Mouse (Mus musculus) adrenal gland, adult 8-10 months (tissue): ENCODE data around the gene Clcn3. TPM values are rescaled to one million over a fixed set of nuclear protein-coding genes. Genes with fewer than 3 reads are reported as not detected.

Experiments
- DNase-seq: peaks from one replicate; pipeline ENCODE4 v3.0.0; 2022
- total RNA-seq, 4 experiments: library from RNA; stranded (reverse); gene quantifications; 2 replicates each; pipeline ENCODE4 v1.2.4; 2022

Gene Clcn3
- total RNA-seq, 4 experiments from 2014 or later: 50.9 to 68.9 (median 60.7) TPM

DNA sequence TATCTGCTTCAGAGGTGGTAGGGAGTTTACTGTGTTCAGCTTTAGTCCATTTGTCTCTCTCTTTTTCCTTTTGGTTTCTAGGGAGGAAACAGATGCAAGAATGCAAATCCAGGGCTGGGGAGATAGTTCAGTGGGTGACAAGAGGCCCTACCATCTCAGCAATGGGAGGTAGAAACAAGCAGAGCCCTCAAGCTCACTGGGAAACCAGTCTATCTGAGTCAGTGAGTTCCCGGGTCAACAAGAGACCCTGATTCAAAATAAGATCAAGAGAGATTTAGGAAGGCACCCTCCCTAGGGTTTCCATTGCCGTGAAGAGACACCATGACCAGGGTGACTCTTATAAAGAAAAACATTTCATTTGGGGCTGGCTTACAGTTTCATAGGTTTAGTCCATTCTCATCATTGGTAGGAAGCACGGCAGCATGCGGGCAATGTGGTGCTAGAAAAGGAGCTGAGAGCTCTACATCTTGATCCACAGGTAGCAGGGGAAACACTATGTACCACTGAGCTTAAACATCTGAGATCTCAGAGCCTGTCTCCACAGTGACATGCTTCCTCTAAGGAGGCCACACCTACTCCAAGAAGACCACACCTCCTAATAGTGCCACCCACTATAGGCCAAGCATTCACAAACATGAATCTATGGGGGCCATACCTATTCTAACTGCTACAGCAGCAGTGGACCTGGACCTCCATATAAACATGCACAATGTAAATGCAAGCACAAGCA lies 114.7 kb downstream of the Clcn3 start:
- no peak for DNase-seq

DNA sequence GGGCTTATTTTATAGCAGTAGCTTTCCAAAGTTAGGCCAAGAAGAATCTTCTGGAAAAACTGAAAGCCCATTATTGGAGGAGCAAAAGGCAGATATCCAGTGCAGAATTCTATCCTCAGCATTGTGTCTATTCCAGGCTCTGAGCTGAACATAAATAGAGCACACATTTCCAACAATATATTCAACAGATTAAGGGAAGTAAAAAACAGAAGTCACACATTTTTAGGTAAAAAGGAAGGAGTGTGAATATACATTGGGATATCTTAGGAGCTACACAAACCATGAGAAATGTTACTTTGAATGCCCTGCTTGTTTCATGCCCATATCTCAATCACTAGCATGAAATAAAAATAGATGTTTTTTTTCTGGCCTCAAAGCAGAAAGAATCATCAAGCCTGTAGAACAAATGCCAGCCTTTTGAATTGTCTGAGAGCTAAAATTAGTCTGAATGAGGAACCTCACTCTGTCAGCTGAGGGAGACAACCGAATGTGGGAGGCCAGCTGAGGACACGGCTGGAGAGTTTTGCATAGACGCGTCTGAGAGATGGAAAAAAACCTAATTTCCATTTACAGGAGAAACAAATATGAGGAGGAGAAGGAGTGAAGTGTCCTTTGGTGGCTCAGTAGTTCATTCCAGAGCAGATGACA lies 115.5 kb downstream of the Clcn3 start:
- no peak for DNase-seq

DNA sequence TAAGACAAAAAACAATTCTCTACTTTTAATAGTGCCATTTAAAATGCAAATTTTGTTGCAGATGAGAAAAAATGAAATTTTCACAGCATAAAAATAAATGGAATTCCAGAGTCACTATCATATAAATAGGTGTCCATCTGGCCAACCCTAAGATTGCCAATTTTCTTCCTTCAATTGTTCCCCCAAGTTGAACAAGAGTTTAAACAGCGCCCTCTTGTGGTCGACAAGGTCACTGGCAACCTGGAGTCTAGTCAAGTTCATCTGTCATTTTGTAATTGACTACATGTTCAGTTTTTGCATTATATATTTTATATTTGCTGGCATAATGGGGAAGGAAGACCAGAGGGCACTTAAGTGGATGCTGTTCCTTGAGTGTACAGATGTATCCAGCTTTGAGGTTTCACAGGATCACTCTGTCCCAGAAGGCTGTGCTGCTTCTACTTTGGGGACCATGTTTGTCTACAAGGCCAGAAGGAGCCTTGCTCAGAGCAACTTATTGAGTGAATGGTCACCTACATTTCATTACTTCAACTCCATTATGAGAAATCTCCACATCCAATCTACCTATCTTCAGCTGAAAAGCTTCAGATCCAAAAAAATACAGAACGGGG lies 117.5 kb downstream of the Clcn3 start:
- no peak for DNase-seq

DNA sequence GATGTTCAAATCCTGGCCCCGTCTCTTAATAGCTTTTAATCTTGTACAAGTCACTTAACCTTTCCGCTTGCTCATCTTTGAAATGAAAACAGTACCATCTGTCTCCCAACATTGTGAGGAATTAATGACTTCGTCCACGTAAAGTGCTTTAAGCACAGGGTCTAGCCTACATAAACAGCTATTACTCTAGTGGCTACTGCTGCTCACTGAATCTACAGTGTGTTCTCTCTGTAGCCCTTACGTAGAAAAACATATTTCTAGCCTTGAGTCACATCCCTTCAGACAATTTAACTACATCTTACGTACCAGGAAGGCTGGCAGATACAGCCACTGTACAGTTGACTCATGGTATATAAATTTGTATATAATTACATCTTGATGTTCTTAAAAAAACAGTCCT lies 118.2 kb downstream of the Clcn3 start:
- DNase-seq: no peak

DNA sequence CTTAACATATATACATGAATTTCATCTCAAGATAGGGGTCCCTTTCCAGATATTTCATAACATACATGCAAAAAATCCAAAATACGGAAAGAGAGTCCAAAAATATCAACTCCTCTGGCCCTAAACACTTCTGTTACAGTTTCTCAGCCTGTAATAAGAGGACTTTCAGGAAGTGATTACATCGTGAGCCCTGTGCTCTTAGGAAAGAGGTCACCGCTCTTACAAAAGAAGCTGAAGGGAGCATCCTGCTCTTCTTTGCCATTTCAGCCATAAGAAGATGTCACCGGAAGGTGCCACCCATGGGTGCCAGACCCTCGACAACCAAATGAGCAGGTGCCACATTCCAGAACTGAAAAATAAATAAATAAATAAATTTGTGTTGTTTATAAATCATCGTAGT lies 121.3 kb downstream of the Clcn3 start:
- no peak for DNase-seq

DNA sequence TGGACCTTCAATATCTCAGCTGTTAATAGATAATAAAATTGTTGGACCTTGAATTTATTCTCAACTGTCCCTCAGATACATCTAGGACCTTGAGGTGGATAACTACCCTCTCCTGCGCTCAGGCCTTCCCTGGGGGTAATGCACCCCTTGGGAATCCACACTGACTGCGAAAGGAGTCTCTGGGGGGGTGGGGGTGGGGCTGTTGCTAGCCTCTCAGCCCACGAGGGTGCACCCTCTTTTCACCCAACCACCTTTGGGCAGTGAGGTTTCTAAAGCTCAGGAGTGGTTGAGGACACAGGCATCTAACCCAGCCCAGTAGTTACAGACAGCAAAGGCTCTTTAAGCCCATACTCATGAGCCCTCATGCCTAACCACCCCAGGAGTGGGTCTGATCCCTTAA lies 122.4 kb downstream of the Clcn3 start:
- no peak for DNase-seq

Other genes with a start within 250 kb of the Clcn3 start
- gene Hpf1, start 92.9 kb downstream of the Clcn3 start, total RNA-seq: 10 to 100 TPM; 19.7 to 29.6 (median 23.2) TPM
- gene Nek1, start 9.9 kb upstream of the Clcn3 start, total RNA-seq: 10 to 100 TPM; 17.6 to 25.2 (median 23.8) TPM
- 10 to 100 TPM in 2 of 4 experiments, 1 to 10 TPM in 2; 8.7 to 13.5 (median 10.4) TPM for gene Sh3rf1, start 240.6 kb upstream of the Clcn3 start, total RNA-seq